Mouse (Mus musculus) heart, postnatal 4 days (tissue): Measurements from ENCODE around the gene Iqcf3. TPM values are rescaled to one million over a fixed set of nuclear protein-coding genes. Genes with fewer than 3 reads are reported as not detected.
A peak's percentile ranks its signal among the peaks of the same experiment; 100 is the strongest.

Experiments used
- DNase-seq: peaks from one replicate; pipeline ENCODE4 v3.0.0; 2021
- total RNA-seq, 2 experiments: library from RNA; stranded (reverse); gene quantifications; 2 replicates each; pipeline ENCODE4 v1.2.3; 2021

The Iqcf3 gene
- total RNA-seq, 2 experiments from 2014 or later, result not detected

DNA sequence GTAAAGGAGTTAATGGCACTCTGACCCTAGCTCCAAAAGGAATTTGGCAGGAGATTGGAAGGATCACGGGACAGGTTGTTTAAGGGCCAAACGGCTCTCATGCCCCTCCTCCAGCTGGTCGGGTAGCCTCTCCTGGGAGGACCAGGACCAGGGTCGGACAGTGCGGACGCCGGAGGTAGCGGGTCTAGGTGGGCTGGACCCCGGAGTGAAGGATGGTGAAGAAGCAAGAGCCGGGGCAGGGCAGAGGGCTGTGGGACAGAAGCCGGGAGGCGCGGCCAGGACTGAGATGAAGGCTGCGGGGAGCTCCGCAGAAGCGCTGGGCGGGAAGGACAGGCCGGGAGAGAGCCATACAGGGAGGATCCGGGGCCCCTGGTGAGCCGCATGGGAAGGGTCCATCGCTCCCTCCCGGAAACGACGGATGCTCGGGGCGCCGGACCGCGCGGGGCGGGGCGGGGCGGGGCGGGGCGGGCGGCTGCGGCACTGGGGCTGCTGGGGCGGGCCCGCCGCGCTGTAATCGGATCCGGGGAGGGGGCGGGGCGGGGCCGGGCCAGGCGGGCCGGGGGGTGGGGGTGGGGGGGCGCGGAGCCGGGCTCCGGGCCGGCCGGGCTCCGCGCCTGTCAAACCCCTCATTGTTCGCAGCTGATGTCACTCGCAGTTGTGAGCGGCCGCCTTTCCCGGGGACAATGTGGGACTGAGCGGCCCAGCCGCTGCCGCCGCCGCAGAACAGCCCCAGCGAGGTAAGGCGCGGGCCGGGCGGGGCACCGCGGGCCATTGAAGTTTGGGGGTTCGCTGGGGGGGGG, 108.0 kb downstream of the Iqcf3 start, which contains the start of gene Pcbp4:
Gene Pcbp4 (plus strand): TSS at position 21 of the 800 bp plus-strand sequence.
- DNase-seq, result peak; percentile 76

Other genes with a start within 250 kb of the Iqcf3 start
- 10 to 100 TPM; 26.2 to 33.5 TPM for gene Dusp7, start 193.0 kb downstream of the Iqcf3 start, total RNA-seq
- 100 to 1,000 TPM; 471 to 490 TPM for gene Rpl29, start 132.2 kb downstream of the Iqcf3 start, total RNA-seq
- 10 to 100 TPM; 20.5 to 20.6 TPM for gene Acy1, start 123.3 kb downstream of the Iqcf3 start, total RNA-seq
- gene Abhd14b, start 114.2 kb downstream of the Iqcf3 start, total RNA-seq, result 1 to 10 TPM; 4.5 to 5.0 TPM
- 10 to 100 TPM; 23.7 to 26.1 TPM for gene Abhd14a, start 114.0 kb downstream of the Iqcf3 start, total RNA-seq
- 100 to 1,000 TPM in 1 of 2 experiments, 10 to 100 TPM in 1; 96.8 to 101 TPM for gene Pcbp4, start 108.3 kb downstream of the Iqcf3 start, total RNA-seq
- under 1 TPM in 1 of 2 experiments, not detected in 1; 0.14 TPM for gene Gpr62, start 95.7 kb downstream of the Iqcf3 start, total RNA-seq
- gene Rrp9, start 85.7 kb downstream of the Iqcf3 start, total RNA-seq, result 10 to 100 TPM; 21.3 to 23.3 TPM
- gene Parp3, start 84.7 kb downstream of the Iqcf3 start, total RNA-seq, result 1 to 10 TPM; 7.5 to 8.3 TPM
- not detected for gene Iqcf1, start 61.7 kb downstream of the Iqcf3 start, total RNA-seq
- not detected for gene Iqcf5, start 47.1 kb downstream of the Iqcf3 start, total RNA-seq
- gene Iqcf4, start 9.4 kb upstream of the Iqcf3 start, total RNA-seq, result not detected
- not detected for gene Iqcf6, start 65.0 kb upstream of the Iqcf3 start, total RNA-seq
- not detected for gene Grm2, start 94.5 kb upstream of the Iqcf3 start, total RNA-seq
- 10 to 100 TPM; 31.0 to 38.0 TPM for gene Tex264, start 124.3 kb upstream of the Iqcf3 start, total RNA-seq
- gene Rad54l2, start 227.6 kb upstream of the Iqcf3 start, total RNA-seq, result 10 to 100 TPM; 17.8 to 18.2 TPM